Mouse (Mus musculus): ENCODE results near the gene Itpkc. TPM values are rescaled to one million over a fixed set of nuclear protein-coding genes. Genes with fewer than 3 reads are reported as not detected.
"Not testable (repeated sequence)": the region's sequence is repeated elsewhere in the genome, so short reads cannot be mapped to it uniquely, and the experiment has no call there.

The Itpkc gene
- polyA plus RNA-seq, 1 experiment, result 3.0 TPM

GRCm38 (mm10) chr7:27259771-27260170 lies 31.3 kb upstream of the Itpkc start:
- TF ChIP-seq FLI1 (IDR thresholded peaks at IDR 0.05; ENCODE audit: low read length), result no peak
- TF ChIP-seq GATA1 (IDR thresholded peaks at IDR 0.05; ENCODE audit: borderline replicate concordance, low read length), result no peak
- H3K4me1 ChIP-seq, result peaks cover 47% of the 10 kb centered on the region
- peaks cover 28% of the 10 kb centered on the region for H3K36me3 ChIP-seq (replicated peaks; ENCODE audit: low read length)
- H3K27me3 ChIP-seq (replicated peaks), result peaks cover 43% of the 10 kb centered on the region
- peak overlapping the region; percentile 67 for H3K4me3 ChIP-seq (replicated peaks)
- no peaks in the 10 kb centered on the region for H3K9me3 ChIP-seq

GRCm38 (mm10) chr7:27259271-27259721 lies 30.8 kb upstream of the Itpkc start:
- peak overlapping the region; percentile 92 for H3K4me3 ChIP-seq (replicated peaks)
- peaks cover 52% of the 10 kb centered on the region for H3K4me1 ChIP-seq
- peaks cover 33% of the 10 kb centered on the region for H3K36me3 ChIP-seq (replicated peaks; ENCODE audit: low read length)
- no peak for TF ChIP-seq FLI1 (IDR thresholded peaks at IDR 0.05; ENCODE audit: low read length)
- no peak for TF ChIP-seq GATA1 (IDR thresholded peaks at IDR 0.05; ENCODE audit: borderline replicate concordance, low read length)
- 0 out of 2 replicates have a peak, but pooled peaks cover 3% of the 10 kb centered on the region for H3K9me3 ChIP-seq
- H3K27me3 ChIP-seq (replicated peaks), result peaks cover 42% of the 10 kb centered on the region

- Histone ChIP-seq H3K27me3 (replicated peaks) (peaks cover 42% of the 10 kb centered on the region), H3K4me1 (peaks cover 55% of the 10 kb centered on the region), H3K4me3 (replicated peaks) (peak within 1 kb of the TSS; percentile 92), H3K36me3 (replicated peaks; ENCODE audit: low read length) (peaks cover 42% of the 10 kb centered on the region), H3K9me3 (0 out of 2 replicates have a peak, but pooled peaks cover 5% of the 10 kb centered on the region)
- TF ChIP-seq GATA1 (IDR thresholded peaks at IDR 0.05; ENCODE audit: borderline replicate concordance, low read length), result no peak
- no peak for TF ChIP-seq FLI1 (IDR thresholded peaks at IDR 0.05; ENCODE audit: low read length)
Measured at GRCm38 (mm10) chr7:27258205-27258899, 29.9 kb upstream of the Itpkc start, which contains the start of gene Numbl. Gene Numbl (plus strand): TSS chr7:27258433.

GRCm38 (mm10) chr7:27257852-27258204 lies 29.4 kb upstream of the Itpkc start:
- Histone ChIP-seq H3K4me3 (replicated peaks) (peak overlapping the region; percentile 92), H3K9me3 (0 out of 2 replicates have a peak, but pooled peaks cover 5% of the 10 kb centered on the region), H3K4me1 (peaks cover 59% of the 10 kb centered on the region), H3K27me3 (replicated peaks) (peaks cover 37% of the 10 kb centered on the region), H3K36me3 (replicated peaks; ENCODE audit: low read length) (peaks cover 47% of the 10 kb centered on the region)
- TF ChIP-seq GATA1 (IDR thresholded peaks at IDR 0.05; ENCODE audit: borderline replicate concordance, low read length) (no peak), FLI1 (IDR thresholded peaks at IDR 0.05; ENCODE audit: low read length) (no peak)

GRCm38 (mm10) chr7:27257046-27257851 lies 28.8 kb upstream of the Itpkc start:
- Histone ChIP-seq H3K4me1 (peaks cover 62% of the 10 kb centered on the region), H3K9me3 (0 out of 2 replicates have a peak, but pooled peaks cover 5% of the 10 kb centered on the region), H3K36me3 (replicated peaks; ENCODE audit: low read length) (peaks cover 52% of the 10 kb centered on the region), H3K27me3 (replicated peaks) (peaks cover 33% of the 10 kb centered on the region), H3K4me3 (replicated peaks) (peak overlapping the region; percentile 92)
- TF ChIP-seq GATA1 (IDR thresholded peaks at IDR 0.05; ENCODE audit: borderline replicate concordance, low read length), result no peak
- TF ChIP-seq FLI1 (IDR thresholded peaks at IDR 0.05; ENCODE audit: low read length), result no peak

- Histone ChIP-seq H3K4me1 (peaks cover 67% of the 10 kb centered on the region), H3K27me3 (replicated peaks) (peaks cover 19% of the 10 kb centered on the region), H3K36me3 (replicated peaks; ENCODE audit: low read length) (peaks cover 66% of the 10 kb centered on the region)
Measured at GRCm38 (mm10) chr7:27255721-27256120, 27.3 kb upstream of the Itpkc start.

GRCm38 (mm10) chr7:27251946-27252345 lies 23.5 kb upstream of the Itpkc start:
- H3K36me3 ChIP-seq (replicated peaks; ENCODE audit: low read length), result peaks cover 82% of the 10 kb centered on the region
- no peak overlapping the region for H3K4me3 ChIP-seq (replicated peaks)
- no peaks in the 10 kb centered on the region for H3K27me3 ChIP-seq (replicated peaks)
- peaks cover 32% of the 10 kb centered on the region for H3K4me1 ChIP-seq
- H3K9me3 ChIP-seq, result 0 out of 2 replicates have a peak, but pooled peaks cover 8% of the 10 kb centered on the region
- no peak for TF ChIP-seq FLI1 (IDR thresholded peaks at IDR 0.05; ENCODE audit: low read length)
- TF ChIP-seq GATA1 (IDR thresholded peaks at IDR 0.05; ENCODE audit: borderline replicate concordance, low read length), result no peak

More at GRCm38 (mm10) chr7:27255721-27256120, 27.3 kb upstream of the Itpkc start:
- H3K4me3 ChIP-seq (replicated peaks), result peak overlapping the region; percentile 5
- H3K9me3 ChIP-seq, result 0 out of 2 replicates have a peak, but pooled peaks cover 5% of the 10 kb centered on the region
- TF ChIP-seq FLI1 (IDR thresholded peaks at IDR 0.05; ENCODE audit: low read length) (no peak), GATA1 (IDR thresholded peaks at IDR 0.05; ENCODE audit: borderline replicate concordance, low read length) (no peak)

GRCm38 (mm10) chr7:27249928-27250327 lies 21.5 kb upstream of the Itpkc start:
- TF ChIP-seq GATA1 (IDR thresholded peaks at IDR 0.05; ENCODE audit: borderline replicate concordance, low read length), result no peak
- TF ChIP-seq FLI1 (IDR thresholded peaks at IDR 0.05; ENCODE audit: low read length), result no peak
- peaks cover 80% of the 10 kb centered on the region for H3K36me3 ChIP-seq (replicated peaks; ENCODE audit: low read length)
- 0 out of 2 replicates have a peak, but pooled peaks cover 8% of the 10 kb centered on the region for H3K9me3 ChIP-seq
- no peaks in the 10 kb centered on the region for H3K27me3 ChIP-seq (replicated peaks)
- H3K4me3 ChIP-seq (replicated peaks), result no peak overlapping the region
- H3K4me1 ChIP-seq, result peaks cover 23% of the 10 kb centered on the region

- peaks cover 79% of the 10 kb centered on the region for H3K36me3 ChIP-seq (replicated peaks; ENCODE audit: low read length)
- H3K27me3 ChIP-seq (replicated peaks), result no peaks in the 10 kb centered on the region
- no peak for TF ChIP-seq GATA1 (IDR thresholded peaks at IDR 0.05; ENCODE audit: borderline replicate concordance, low read length)
- TF ChIP-seq FLI1 (IDR thresholded peaks at IDR 0.05; ENCODE audit: low read length), result no peak
- H3K4me1 ChIP-seq, result peaks cover 17% of the 10 kb centered on the region
- 0 out of 2 replicates have a peak, but pooled peaks cover 3% of the 10 kb centered on the region for H3K9me3 ChIP-seq
- H3K4me3 ChIP-seq (replicated peaks), result no peak overlapping the region
Measured at GRCm38 (mm10) chr7:27249146-27249545, 20.7 kb upstream of the Itpkc start.

- H3K4me3 ChIP-seq (replicated peaks); H3K27me3 ChIP-seq (replicated peaks); H3K9me3 ChIP-seq; H3K4me1 ChIP-seq: not testable (repeated sequence)
- H3K36me3 ChIP-seq (replicated peaks; ENCODE audit: low read length), result peaks cover 79% of the 10 kb centered on the region
Measured at GRCm38 (mm10) chr7:27244088-27244487, 15.6 kb upstream of the Itpkc start.

Data from megakaryocyte, embryonic 14.5 days (primary cell).